Mouse (Mus musculus): ENCODE measurements around the gene Panx1. TPM values are rescaled to one million over a fixed set of nuclear protein-coding genes. Genes with fewer than 3 reads are reported as not detected.

Panx1 gene
- total RNA-seq, 4 experiments from 2014 or later, result 26.5 to 30.1 (median 28.0) TPM

- DNase-seq (ENCODE audit: low spot score in 2 of 2), result no peak
Observed at GRCm38 (mm10) chr9:14974251-14975232, 70.7 kb downstream of the Panx1 start.

GRCm38 (mm10) chr9:14973762-14974161 lies 71.5 kb downstream of the Panx1 start:
- DNase-seq (ENCODE audit: low spot score in 2 of 2), result no peak

- no peak for DNase-seq (ENCODE audit: low spot score in 2 of 2)
Observed at GRCm38 (mm10) chr9:14970805-14971525, 74.3 kb downstream of the Panx1 start.

- DNase-seq (ENCODE audit: low spot score in 2 of 2), result no peak
Observed at GRCm38 (mm10) chr9:14970211-14970610, 75.1 kb downstream of the Panx1 start.

GRCm38 (mm10) chr9:14967598-14967997 lies 77.7 kb downstream of the Panx1 start:
- no peak for DNase-seq (ENCODE audit: low spot score in 2 of 2)

- DNase-seq (ENCODE audit: low spot score in 2 of 2), result no peak
Observed at GRCm38 (mm10) chr9:14966787-14967186, 78.5 kb downstream of the Panx1 start.

GRCm38 (mm10) chr9:14965368-14965767 lies 79.9 kb downstream of the Panx1 start:
- DNase-seq (ENCODE audit: low spot score in 2 of 2), result no peak

GRCm38 (mm10) chr9:14962769-14963168 lies 82.5 kb downstream of the Panx1 start:
- DNase-seq (ENCODE audit: low spot score in 2 of 2), result no peak

- DNase-seq (ENCODE audit: low spot score in 2 of 2), result no peak
Observed at GRCm38 (mm10) chr9:14954659-14955058, 90.6 kb downstream of the Panx1 start.

Other genes starting within 250 kb of the Panx1 start
- gene Gpr83, start 185.3 kb downstream of the Panx1 start, total RNA-seq (2022), result 10 to 100 TPM; 29.1 to 36.2 (median 31.5) TPM
- gene Izumo1r, start 141.5 kb downstream of the Panx1 start, total RNA-seq (2022), result not detected
- not detected for gene Hephl1, start 66.6 kb upstream of the Panx1 start, total RNA-seq (2022)
- 10 to 100 TPM; 10.1 to 11.4 (median 10.5) TPM for gene Vstm5, start 193.6 kb upstream of the Panx1 start, total RNA-seq (2022)
- 10 to 100 TPM; 34.6 to 43.3 (median 39.4) TPM for gene Med17, start 234.5 kb upstream of the Panx1 start, total RNA-seq (2022)

Data from left cerebral cortex, adult 8-10 months (tissue).